Mouse (Mus musculus) lung, embryonic 16.5 days (tissue): ENCODE measurements around the gene Wdr53. TPM values are rescaled to one million over a fixed set of nuclear protein-coding genes. Genes with fewer than 3 reads are reported as not detected.
A peak's percentile ranks its signal among the peaks of the same experiment; 100 is the strongest.

Source experiments
- ATAC-seq: fragments of 200-750 bp; cut with Nextera tagmentation; 2 replicates; pipeline ENCODE4 v1.8.0; 2017; ENCODE audit warnings: low read depth, mild to moderate bottlenecking, moderate library complexity
- H3K27ac ChIP-seq: fragments of 300-500 bp; sonication (generic); 2 replicates; pipeline ENCODE4 v1.5.1; 2014; ENCODE audit warnings: mild to moderate bottlenecking, control low read depth, low read length
- H3K27me3 ChIP-seq: fragments of 300-500 bp; sonication (generic); 2 replicates; pipeline ENCODE4 v1.6.1; 2014; ENCODE audit warnings: low read depth, low read length, mixed read lengths; ENCODE audit not compliant: control insufficient read depth, insufficient read depth
- H3K36me3 ChIP-seq: fragments of 300-500 bp; sonication (generic); 2 replicates; pipeline ENCODE4 v1.6.1; 2014; ENCODE audit warnings: low read length; ENCODE audit not compliant: control insufficient read depth, insufficient read depth
- H3K4me1 ChIP-seq: fragments of 300-500 bp; sonication (generic); replicated peaks from 2 replicates; pipeline ENCODE4 v1.6.1; 2014; ENCODE audit warnings: low read length, mixed read lengths; ENCODE audit not compliant: control insufficient read depth, insufficient read depth
- H3K4me2 ChIP-seq: fragments of 300-500 bp; sonication (generic); 2 replicates; pipeline ENCODE4 v1.6.1; 2014; ENCODE audit warnings: low read depth, low read length, control low read depth
- H3K4me3 ChIP-seq: fragments of 300-500 bp; sonication (generic); 2 replicates; pipeline ENCODE4 v1.5.1; 2014; ENCODE audit warnings: mild to moderate bottlenecking, low read length, control low read depth
- H3K9ac ChIP-seq: fragments of 300-500 bp; sonication (generic); 2 replicates; pipeline ENCODE4 v1.6.1; 2014; ENCODE audit warnings: low read length, control low read depth
- H3K9me3 ChIP-seq: fragments of 300-500 bp; sonication (generic); 2 replicates; pipeline ENCODE4 v1.6.1; 2016; ENCODE audit warnings: low read length; ENCODE audit not compliant: control insufficient read depth
- WGBS: fragments of 180-500 bp; shearing (Covaris S2); extraction: QIAGEN DNeasy Blood & Tissue Kit; methylation state at CpG from one replicate; pipeline ENCODE4 v1.1.7; 2014; 5-methylcytosine and 5-hydroxymethylcytosine counted together
- polyA plus RNA-seq: library from polyadenylated mRNA; unstranded; fragments of >200 nt; fragmentation: Nextera tagmentation; extraction: Ambion mirVana; gene quantifications from 2 replicates; pipeline ENCODE4 v1.2.1, GENCODE M21; 2015

Gene Wdr53
- 19.0 and 19.8 TPM in 2 replicates for polyA plus RNA-seq

- H3K4me3 ChIP-seq, result peak within 1 kb of the TSS; percentile 89
- peak within 1 kb of the TSS; percentile 62 for H3K4me2 ChIP-seq
- H3K27ac ChIP-seq, result peak within 1 kb of the TSS; percentile 94
- H3K4me1 ChIP-seq, result peaks cover 15% of the 10 kb centered on the region
- no peaks in the 10 kb centered on the region for H3K36me3 ChIP-seq
- H3K27me3 ChIP-seq, result no peaks in the 10 kb centered on the region
- under 1% methylated on average over 47 of the region's 48 CpGs for WGBS
- ATAC-seq, result peak; percentile 99
- H3K9me3 ChIP-seq, result no peaks in the 10 kb centered on the region
- peak within 1 kb of the TSS; percentile 93 for H3K9ac ChIP-seq
These were observed at the start of gene Wdr53, which contains the start of gene Fbxo45 for GRCm38 (mm10) chr16:32246952-32247370. TSS of gene Wdr53 (plus strand) at chr16:32247227. TSS of gene Fbxo45 (minus strand) at chr16:32247158.

DNA sequence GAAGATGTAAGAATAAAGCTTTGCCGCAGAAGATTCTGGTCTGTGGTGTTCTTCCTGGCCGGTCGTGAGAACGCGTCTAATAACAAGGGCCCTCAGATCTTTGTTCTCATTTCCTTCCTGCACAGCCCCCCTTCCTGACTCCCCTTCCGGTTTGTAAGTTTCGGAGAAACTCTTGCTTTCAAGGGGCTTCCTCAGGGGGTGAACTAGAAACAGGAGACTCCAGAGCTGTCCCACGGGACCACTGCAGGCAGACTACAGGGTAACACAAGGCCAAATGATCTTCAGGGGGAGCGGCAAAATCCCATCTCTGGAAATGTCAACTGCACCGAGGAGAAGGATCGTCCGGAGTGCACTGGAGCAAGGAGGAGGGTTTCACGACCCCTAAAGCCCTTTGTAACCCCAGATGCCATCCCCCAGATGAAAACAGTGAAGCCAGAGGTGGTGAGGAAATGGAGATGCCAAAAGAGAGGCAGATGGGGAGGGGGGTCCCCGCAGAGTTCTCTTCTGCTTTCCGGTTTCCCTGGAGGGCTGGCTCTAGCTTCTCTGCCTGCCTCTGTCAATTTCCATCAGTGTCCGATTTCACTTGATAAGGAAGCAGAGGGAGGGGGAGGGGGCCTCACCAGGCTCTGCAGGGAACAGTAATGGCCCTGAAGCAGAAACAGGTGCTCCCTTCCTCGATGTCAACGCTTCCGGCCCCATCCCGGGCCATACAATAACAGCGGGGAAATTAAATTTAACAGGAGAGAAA lies 46.6 kb upstream of the Wdr53 start:
- peak overlapping the region; percentile 58 for H3K9ac ChIP-seq
- no peaks in the 10 kb centered on the region for H3K36me3 ChIP-seq
- peak; percentile 93 for ATAC-seq
- H3K27ac ChIP-seq, result peak overlapping the region; percentile 86
- H3K4me1 ChIP-seq, result no peaks in the 10 kb centered on the region
- peak overlapping the region; percentile 28 for H3K4me2 ChIP-seq
- H3K9me3 ChIP-seq, result no peaks in the 10 kb centered on the region
- no peaks in the 10 kb centered on the region for H3K27me3 ChIP-seq
- 43% methylated on average over 21 of the region's 21 CpGs for WGBS
- H3K4me3 ChIP-seq, result peak overlapping the region; percentile 34

- peak; percentile 89 for ATAC-seq
- no peaks in the 10 kb centered on the region for H3K27me3 ChIP-seq
- no peaks in the 10 kb centered on the region for H3K36me3 ChIP-seq
- H3K4me1 ChIP-seq, result no peaks in the 10 kb centered on the region
- H3K4me2 ChIP-seq, result peak overlapping the region; percentile 28; the same call in 1 of the 2 replicates
- no peak overlapping the region; the same call in 1 of the 2 replicates for H3K9ac ChIP-seq
- H3K4me3 ChIP-seq, result peak overlapping the region; percentile 34
- peak overlapping the region; percentile 86 for H3K27ac ChIP-seq
- H3K9me3 ChIP-seq, result no peaks in the 10 kb centered on the region
- WGBS, result 55% methylated on average over 9 of the region's 9 CpGs
These were observed 46.1 kb upstream of the Wdr53 start for GRCm38 (mm10) chr16:32201004-32201325.

DNA sequence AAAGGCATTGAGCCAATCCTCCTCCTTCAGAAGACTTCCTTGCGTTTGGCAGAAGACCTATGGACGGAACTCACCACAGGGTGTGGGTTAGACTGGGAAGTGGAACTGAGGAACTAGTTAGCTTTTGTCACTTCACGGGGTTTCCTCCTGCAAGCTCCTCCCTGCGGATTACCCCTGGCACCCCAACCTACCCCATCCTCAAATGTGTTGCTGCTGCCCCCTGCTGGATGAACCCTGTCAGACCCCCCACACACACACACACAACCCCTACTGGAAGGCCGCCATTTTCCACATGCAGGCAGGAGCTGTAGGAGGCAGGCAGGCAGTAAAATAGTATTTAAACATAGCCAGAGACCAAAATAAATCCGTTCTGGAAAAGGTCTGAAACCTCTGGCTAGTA lies 44.3 kb upstream of the Wdr53 start:
- no peak overlapping the region for H3K4me3 ChIP-seq
- H3K4me2 ChIP-seq, result no peak overlapping the region
- no peaks in the 10 kb centered on the region for H3K36me3 ChIP-seq
- no peaks in the 10 kb centered on the region for H3K9me3 ChIP-seq
- no peaks in the 10 kb centered on the region for H3K27me3 ChIP-seq
- 78% methylated on average over 6 of the region's 6 CpGs for WGBS
- H3K9ac ChIP-seq, result no peak overlapping the region
- no peaks in the 10 kb centered on the region for H3K4me1 ChIP-seq
- no peak for ATAC-seq
- no peak overlapping the region for H3K27ac ChIP-seq

DNA sequence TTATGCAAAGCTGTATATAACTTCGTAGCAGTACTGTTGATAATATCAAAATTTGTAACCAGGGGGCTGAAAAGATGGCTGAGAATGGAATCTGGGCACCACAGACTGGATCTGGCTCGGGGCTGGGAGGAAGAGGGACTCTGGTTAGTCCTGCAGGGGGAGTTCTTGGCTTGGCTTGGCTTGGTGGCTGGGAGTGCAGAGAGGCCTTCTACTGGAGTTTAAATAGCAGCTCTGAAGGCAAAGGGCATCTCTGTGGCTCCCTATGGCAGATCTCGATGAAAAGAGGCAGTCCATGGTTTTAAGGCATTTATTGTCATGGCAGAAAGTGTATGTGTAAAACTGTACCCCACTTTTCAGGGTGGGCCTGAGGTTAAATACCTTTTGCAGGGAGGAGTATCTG lies 42.1 kb upstream of the Wdr53 start:
- WGBS, result 54% methylated on average over 3 of the region's 3 CpGs
- Histone ChIP-seq H3K27me3 (no peaks in the 10 kb centered on the region), H3K4me2 (no peak overlapping the region), H3K9me3 (peaks cover 4% of the 10 kb centered on the region), H3K27ac (no peak overlapping the region), H3K4me1 (no peaks in the 10 kb centered on the region), H3K36me3 (no peaks in the 10 kb centered on the region), H3K9ac (no peak overlapping the region), H3K4me3 (no peak overlapping the region)
- ATAC-seq, result no peak

- Histone ChIP-seq H3K27me3 (no peaks in the 10 kb centered on the region), H3K9ac (no peak overlapping the region), H3K4me1 (no peaks in the 10 kb centered on the region), H3K36me3 (no peaks in the 10 kb centered on the region), H3K4me3 (no peak overlapping the region), H3K4me2 (no peak overlapping the region), H3K9me3 (peaks cover 2% of the 10 kb centered on the region), H3K27ac (no peak overlapping the region)
- no peak for ATAC-seq
These were observed 32.9 kb upstream of the Wdr53 start for GRCm38 (mm10) chr16:32214156-32214555.

DNA sequence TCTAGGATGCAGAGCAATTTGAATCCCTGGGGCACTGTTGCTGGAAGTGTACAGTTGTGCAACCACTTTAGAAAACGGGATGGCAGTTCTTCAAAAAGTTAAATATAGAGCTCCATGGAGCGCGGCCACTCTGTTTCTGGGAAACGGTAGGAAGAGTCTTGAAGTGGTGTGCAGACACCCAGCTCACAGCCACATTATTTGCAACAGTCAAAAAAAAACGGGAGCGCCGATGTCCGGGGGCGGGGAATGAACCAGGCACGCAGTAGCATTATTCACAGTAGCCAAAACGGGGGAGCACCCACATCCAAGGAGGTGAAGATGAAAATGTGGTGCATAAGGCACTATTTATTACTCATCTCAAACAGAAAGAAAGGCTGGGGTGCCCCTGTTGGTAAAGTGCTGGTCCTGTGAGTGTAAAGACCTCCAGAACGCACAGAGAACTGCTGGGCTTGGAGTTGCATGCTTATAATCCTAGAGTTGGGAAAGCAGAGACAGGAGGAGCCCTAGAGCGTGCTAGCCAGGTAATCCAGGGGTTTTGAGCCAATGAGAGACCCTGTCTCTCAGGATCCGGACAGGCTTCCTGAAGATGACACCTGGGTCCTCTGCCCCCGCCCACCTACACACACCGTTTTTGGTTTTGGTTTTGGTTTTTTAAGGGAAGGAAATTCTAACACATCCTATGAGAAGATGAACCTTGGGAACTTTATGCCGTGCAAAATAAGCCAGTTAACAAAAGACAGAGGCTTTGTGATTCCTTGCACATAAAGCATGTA lies 32.0 kb upstream of the Wdr53 start:
- H3K27ac ChIP-seq, result no peak overlapping the region
- no peak overlapping the region for H3K4me3 ChIP-seq
- no peaks in the 10 kb centered on the region for H3K27me3 ChIP-seq
- H3K4me2 ChIP-seq, result no peak overlapping the region
- H3K9ac ChIP-seq, result no peak overlapping the region
- ATAC-seq, result no peak
- H3K36me3 ChIP-seq, result no peaks in the 10 kb centered on the region
- no peaks in the 10 kb centered on the region for H3K9me3 ChIP-seq
- WGBS, result 66% methylated on average over 17 of the region's 17 CpGs
- H3K4me1 ChIP-seq, result no peaks in the 10 kb centered on the region

DNA sequence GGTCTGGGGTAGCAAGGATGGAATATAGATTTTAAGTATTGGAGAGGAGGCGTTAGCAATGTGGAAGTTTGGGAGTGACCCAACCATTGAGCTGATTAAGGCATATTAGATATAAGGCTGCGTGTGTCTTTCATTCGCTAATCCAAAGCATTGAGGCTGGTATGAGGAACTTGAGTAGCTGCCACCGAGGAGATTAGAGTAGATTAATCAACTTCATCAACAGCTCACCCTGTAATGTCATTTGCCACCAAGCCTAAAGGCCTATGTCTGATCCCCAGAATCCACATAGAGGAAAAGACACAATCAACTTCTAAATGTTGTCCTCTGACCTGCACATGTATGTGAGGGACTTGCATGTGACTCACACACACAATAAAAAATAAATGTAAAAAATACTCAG lies 25.2 kb upstream of the Wdr53 start:
- 76% methylated on average over 4 of the region's 4 CpGs for WGBS
- no peak for ATAC-seq
- Histone ChIP-seq H3K4me3 (no peak overlapping the region), H3K4me1 (no peaks in the 10 kb centered on the region), H3K27ac (no peak overlapping the region), H3K9ac (no peak overlapping the region), H3K27me3 (no peaks in the 10 kb centered on the region), H3K4me2 (no peak overlapping the region), H3K36me3 (no peaks in the 10 kb centered on the region), H3K9me3 (no peaks in the 10 kb centered on the region)

DNA sequence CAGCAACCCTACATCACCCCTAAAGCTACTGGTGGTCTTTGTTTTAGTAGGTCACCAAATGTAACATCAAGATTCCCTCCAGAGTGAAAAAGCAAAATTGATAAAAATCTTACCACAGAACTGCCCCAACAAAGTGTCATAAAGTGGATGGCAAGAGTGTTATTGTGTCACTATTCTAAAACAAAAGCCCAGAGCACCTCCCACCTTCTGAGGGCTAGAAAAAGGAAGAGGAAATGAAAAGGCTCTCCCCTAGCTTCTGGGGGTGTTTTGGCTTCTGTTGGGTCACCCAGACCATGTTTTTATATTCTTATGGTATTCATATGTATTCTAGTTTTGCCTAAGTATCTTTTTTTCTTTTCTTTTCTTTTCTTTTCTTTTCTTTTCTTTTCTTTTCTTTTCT lies 24.6 kb upstream of the Wdr53 start:
- Histone ChIP-seq H3K9me3 (no peaks in the 10 kb centered on the region), H3K4me2 (no peak overlapping the region), H3K4me1 (no peaks in the 10 kb centered on the region), H3K27ac (no peak overlapping the region), H3K9ac (no peak overlapping the region), H3K27me3 (no peaks in the 10 kb centered on the region), H3K4me3 (no peak overlapping the region), H3K36me3 (no peaks in the 10 kb centered on the region)
- ATAC-seq, result no peak
